Mouse (Mus musculus): ENCODE measurements around the gene Setd2.

GRCm38 (mm10) chr9:110488841-110489240 lies 43.6 kb upstream of the Setd2 start:
- TF ChIP-seq CTCF (IDR thresholded peaks at IDR 0.05 in 2 of 3, conservative IDR thresholded peaks at IDR 0.05 in 1 of 3; ENCODE audit: control insufficient read depth in 1 of 3, insufficient read depth in 1 of 3, low read depth in 2 of 3, low read length in 3 of 3, poor library complexity in 1 of 3, severe bottlenecking in 1 of 3) (no peak), UBTF (IDR thresholded peaks at IDR 0.05; ENCODE audit: borderline replicate concordance, insufficient read depth, low read depth, low read length) (no peak), MAZ (IDR thresholded peaks at IDR 0.05; ENCODE audit: low read depth, low read length) (no peak), NRF1 (IDR thresholded peaks at IDR 0.05; ENCODE audit: insufficient read depth, low read depth, low read length, poor library complexity, severe bottlenecking) (no peak), MAX (IDR thresholded peaks at IDR 0.05; ENCODE audit: low read length) (no peak), POLR2A (IDR thresholded peaks at IDR 0.05; ENCODE audit: control insufficient read depth in 1 of 2, insufficient read depth in 1 of 2, low read depth in 1 of 2, low read length in 2 of 2, poor library complexity in 1 of 2) (no peak), JUND (IDR thresholded peaks at IDR 0.05; ENCODE audit: low read depth, low read length) (no peak), HCFC1 (IDR thresholded peaks at IDR 0.05; ENCODE audit: low read depth, low read length) (no peak), SMC3 (IDR thresholded peaks at IDR 0.05; ENCODE audit: low read depth, low read length) (no peak), SIN3A (IDR thresholded peaks at IDR 0.05; ENCODE audit: low read length) (no peak), USF1 (IDR thresholded peaks at IDR 0.05; ENCODE audit: low read depth, low read length) (no peak), RAD21 (IDR thresholded peaks at IDR 0.05; ENCODE audit: low read depth, low read length) (no peak)

Measured in MEL (cell line).